Mouse (Mus musculus) MEL (cell line): ENCODE measurements around the gene Metrn. TPM values are rescaled to one million over a fixed set of nuclear protein-coding genes. Genes with fewer than 3 reads are reported as not detected.

Source experiments
- DNase-seq: peaks from one replicate; pipeline ENCODE4 v3.0.0; 2011; ENCODE audit warnings: low read depth, low spot score
- H3K27ac ChIP-seq: 2 replicates; pipeline ENCODE4 v1.5.1; 2012; ENCODE audit warnings: low read depth, mild to moderate bottlenecking, control low read depth, low read length, moderate library complexity; ENCODE audit not compliant: control insufficient read depth
- H3K27me3 ChIP-seq, 2 experiments: fragments of 150-350 bp in 1 of 2; sonication (generic) in 1 of 2; 2 replicates each; pipeline ENCODE4 v1.6.1; 2012; ENCODE audit warnings: low read length in 2 of 2, mild to moderate bottlenecking in 2 of 2, improper control_type of control experiment in 1 of 2, moderate library complexity in 1 of 2; ENCODE audit not compliant: insufficient read depth in 2 of 2, control insufficient read depth in 1 of 2
- H3K36me3 ChIP-seq, 2 experiments: 2 replicates each; pipeline ENCODE4 v1.6.1; 2012 to 2014; ENCODE audit warnings: low read length in 2 of 2, improper control_type of control experiment in 1 of 2, inconsistent platforms in 1 of 2, mild to moderate bottlenecking in 1 of 2; ENCODE audit not compliant: insufficient read depth in 2 of 2, control insufficient read depth in 1 of 2
- H3K4me1 ChIP-seq, 2 experiments: fragments of 150-350 bp in 1 of 2; sonication (generic) in 1 of 2; 2 replicates each; pipeline ENCODE4 v1.6.1; 2012; ENCODE audit warnings: low read length in 2 of 2, improper control_type of control experiment in 1 of 2, mild to moderate bottlenecking in 1 of 2; ENCODE audit not compliant: insufficient read depth in 2 of 2, control insufficient read depth in 1 of 2
- H3K4me3 ChIP-seq, 2 experiments: fragments of 150-350 bp in 1 of 2; sonication (generic) in 1 of 2; 2 replicates each; pipeline ENCODE4 v1.5.1; 2012; ENCODE audit warnings: low read depth in 2 of 2, low read length in 2 of 2, mild to moderate bottlenecking in 2 of 2, moderate library complexity in 2 of 2, control low read depth in 1 of 2, improper control_type of control experiment in 1 of 2; ENCODE audit not compliant: control insufficient read depth in 1 of 2, insufficient read depth in 1 of 2
- H3K79me2 ChIP-seq: 2 replicates; pipeline ENCODE4 v1.6.1; 2012; ENCODE audit warnings: mild to moderate bottlenecking, low read length, moderate library complexity; ENCODE audit not compliant: control insufficient read depth, poor library complexity, insufficient read depth
- H3K9ac ChIP-seq: 2 replicates; pipeline ENCODE4 v1.6.1; 2012; ENCODE audit warnings: low read depth, mild to moderate bottlenecking, control low read depth, low read length, moderate library complexity; ENCODE audit not compliant: control insufficient read depth, poor library complexity, severe bottlenecking
- H3K9me3 ChIP-seq: fragments of 150-350 bp; sonication (generic); replicated peaks from 2 replicates; pipeline ENCODE4 v1.6.1; 2012; ENCODE audit warnings: mild to moderate bottlenecking, low read length, improper control_type of control experiment, moderate library complexity; ENCODE audit not compliant: insufficient read depth
- CHD1 ChIP-seq: IDR thresholded peaks from 2 replicates; pipeline ENCODE4 v1.6.1; 2012; ENCODE audit warnings: low read depth, mild to moderate bottlenecking, inconsistent platforms, low read length, improper control_type of control experiment
- CTCF ChIP-seq, 3 experiments: IDR thresholded peaks in 2 of 3; conservative IDR thresholded peaks in 1 of 3; 2 replicates each; pipeline ENCODE4 v1.5.1; 2011 to 2012; ENCODE audit warnings: low read length in 3 of 3, low read depth in 2 of 3, mild to moderate bottlenecking in 2 of 3, improper control_type of control experiment in 1 of 3, inconsistent platforms in 1 of 3, mixed read lengths in 1 of 3, moderate library complexity in 1 of 3; ENCODE audit not compliant: control insufficient read depth in 1 of 3, insufficient read depth in 1 of 3, poor library complexity in 1 of 3, severe bottlenecking in 1 of 3
- E2F4 ChIP-seq: IDR thresholded peaks from 2 replicates; pipeline ENCODE4 v1.6.1; 2011; ENCODE audit warnings: low read depth, low read length, improper control_type of control experiment, borderline replicate concordance
- ELF1 ChIP-seq: IDR thresholded peaks from 2 replicates; pipeline ENCODE4 v1.6.1; 2014; ENCODE audit warnings: low read depth, mild to moderate bottlenecking, inconsistent platforms, low read length, improper control_type of control experiment, moderate library complexity
- GABPA ChIP-seq: IDR thresholded peaks from 2 replicates; pipeline ENCODE4 v1.6.1; 2012; ENCODE audit warnings: low read depth, mild to moderate bottlenecking, inconsistent platforms, low read length, improper control_type of control experiment, moderate library complexity
- GATA1 ChIP-seq: IDR thresholded peaks from 2 replicates; pipeline ENCODE4 v1.6.1; 2011; ENCODE audit warnings: low read depth, low read length, improper control_type of control experiment
- JUND ChIP-seq: IDR thresholded peaks from 2 replicates; pipeline ENCODE4 v1.6.1; 2011; ENCODE audit warnings: low read depth, mild to moderate bottlenecking, improper control_type of control experiment, low read length
- MAFK ChIP-seq: IDR thresholded peaks from 2 replicates; pipeline ENCODE4 v1.6.1; 2011; ENCODE audit warnings: low read depth, mild to moderate bottlenecking, low read length, improper control_type of control experiment, borderline replicate concordance
- MAZ ChIP-seq: IDR thresholded peaks from 2 replicates; pipeline ENCODE4 v1.6.1; 2012; ENCODE audit warnings: low read depth, mild to moderate bottlenecking, inconsistent platforms, low read length, improper control_type of control experiment
- MYB ChIP-seq: IDR thresholded peaks from 2 replicates; pipeline ENCODE4 v1.6.1; 2011; ENCODE audit warnings: mild to moderate bottlenecking, low read depth, low read length, improper control_type of control experiment
- NRF1 ChIP-seq: IDR thresholded peaks from 2 replicates; pipeline ENCODE4 v1.6.1; 2014; ENCODE audit warnings: low read depth, mild to moderate bottlenecking, inconsistent platforms, low read length, improper control_type of control experiment, moderate library complexity; ENCODE audit not compliant: poor library complexity, insufficient read depth, severe bottlenecking
- POLR2A ChIP-seq, 2 experiments: IDR thresholded peaks; 2 replicates each; pipeline ENCODE4 v1.6.1; 2011 to 2012; ENCODE audit warnings: low read length in 2 of 2, mild to moderate bottlenecking in 2 of 2, control low read depth in 1 of 2, improper control_type of control experiment in 1 of 2, low read depth in 1 of 2, moderate library complexity in 1 of 2; ENCODE audit not compliant: control insufficient read depth in 1 of 2, insufficient read depth in 1 of 2, poor library complexity in 1 of 2
- POLR2AphosphoS2 ChIP-seq: IDR thresholded peaks from 2 replicates; pipeline ENCODE4 v1.6.1; 2011; ENCODE audit warnings: low read length, improper control_type of control experiment
- RAD21 ChIP-seq: IDR thresholded peaks from 2 replicates; pipeline ENCODE4 v1.6.1; 2011; ENCODE audit warnings: mild to moderate bottlenecking, low read depth, low read length, improper control_type of control experiment
- RCOR1 ChIP-seq: IDR thresholded peaks from 2 replicates; pipeline ENCODE4 v1.6.1; 2012; ENCODE audit warnings: low read depth, mild to moderate bottlenecking, inconsistent platforms, low read length, improper control_type of control experiment
- TAL1 ChIP-seq: IDR thresholded peaks from 2 replicates; pipeline ENCODE4 v1.6.1; 2012; ENCODE audit warnings: mild to moderate bottlenecking, inconsistent platforms, low read length, moderate library complexity, mixed read lengths
- TBP ChIP-seq: IDR thresholded peaks from 2 replicates; pipeline ENCODE4 v1.8.0; 2011; ENCODE audit warnings: low read depth, low read length, improper control_type of control experiment
- TCF12 ChIP-seq: IDR thresholded peaks from 2 replicates; pipeline ENCODE4 v1.6.1; 2014; ENCODE audit warnings: low read depth, mild to moderate bottlenecking, inconsistent platforms, low read length, improper control_type of control experiment, moderate library complexity
- UBTF ChIP-seq: IDR thresholded peaks from 2 replicates; pipeline ENCODE4 v1.6.1; 2012; ENCODE audit warnings: low read depth, mild to moderate bottlenecking, inconsistent platforms, low read length, improper control_type of control experiment, moderate library complexity, borderline replicate concordance; ENCODE audit not compliant: insufficient read depth
- USF2 ChIP-seq, 2 experiments: IDR thresholded peaks; 2 replicates each; pipeline ENCODE4 v1.6.1; 2011 to 2012; ENCODE audit warnings: improper control_type of control experiment in 2 of 2, low read length in 2 of 2, borderline replicate concordance in 1 of 2, inconsistent platforms in 1 of 2, low read depth in 1 of 2, mild to moderate bottlenecking in 1 of 2; ENCODE audit not compliant: insufficient read depth in 1 of 2
- ZKSCAN1 ChIP-seq: IDR thresholded peaks from 2 replicates; pipeline ENCODE4 v1.6.1; 2012; ENCODE audit warnings: low read depth, mild to moderate bottlenecking, inconsistent platforms, low read length, improper control_type of control experiment, moderate library complexity
- ZMIZ1 ChIP-seq: IDR thresholded peaks from 2 replicates; pipeline ENCODE4 v1.6.1; 2012; ENCODE audit warnings: low read depth, mild to moderate bottlenecking, inconsistent platforms, low read length, improper control_type of control experiment, moderate library complexity
- polyA plus RNA-seq, 2 experiments: library from polyadenylated mRNA; stranded (reverse) in 1 of 2; unstranded in 1 of 2; fragments of >175 nt in 1 of 2; fragments of >200 nt in 1 of 2; gene quantifications; 2 replicates each; pipeline versions ENCODE4 v1.2.1 to v1.2.4; 2012; ENCODE audit warnings: low replicate concordance in 2 of 2, low read depth in 1 of 2; ENCODE audit not compliant: insufficient read length in 2 of 2, insufficient read depth in 1 of 2, missing spikeins in 1 of 2
- total RNA-seq: library from RNA; depleted of rRNA; stranded (reverse); fragments of 300-350 nt; gene quantifications from 2 replicates; pipeline ENCODE4 v1.2.3, GENCODE M21; 2012

Metrn gene
- total and polyA plus RNA-seq, 3 experiments = 95.7 to 116 TPM; not detected in 1

GRCm38 (mm10) chr17:25781339-25781738 is 15.6 kb downstream of the Metrn start:
- H3K27ac ChIP-seq = no peak overlapping the region
- DNase-seq = no peak
- H3K4me1 ChIP-seq = no peaks in the 10 kb centered on the region
- H3K4me3 ChIP-seq = no peak overlapping the region
- peaks cover 0 to 2% of the 10 kb centered on the region in 2 experiments; a peak in 2 of 4 replicates for H3K36me3 ChIP-seq
- H3K27me3 ChIP-seq = no peaks in the 10 kb centered on the region
- no peak overlapping the region for H3K9ac ChIP-seq
- TF ChIP-seq POLR2AphosphoS2 (no peak), ELF1 (0 out of 2 replicates have a peak, but pooled peaks have one; percentile 4)
- H3K79me2 ChIP-seq = no peaks in the 10 kb centered on the region
- H3K9me3 ChIP-seq = no peaks in the 10 kb centered on the region

- H3K4me3 ChIP-seq = no peak overlapping the region
- H3K9ac ChIP-seq = no peak overlapping the region
- TF ChIP-seq GABPA (no peak), E2F4 (no peak), NRF1 (no peak), JUND (no peak), CHD1 (no peak), POLR2A (IDR thresholded peaks at IDR 0.05; ENCODE audit: control insufficient read depth in 1 of 2, insufficient read depth in 1 of 2, low read depth in 1 of 2, low read length in 2 of 2, poor library complexity in 1 of 2) (no peak), MAFK (no peak), ZMIZ1 (no peak), MAZ (no peak), TBP (no peak), ZKSCAN1 (no peak), TAL1 (no peak), RCOR1 (no peak), GATA1 (no peak), MYB (no peak), UBTF (no peak), CTCF (IDR thresholded peaks at IDR 0.05 in 2 of 3, conservative IDR thresholded peaks at IDR 0.05 in 1 of 3; ENCODE audit: control insufficient read depth in 1 of 3, insufficient read depth in 1 of 3, low read depth in 2 of 3, low read length in 3 of 3, poor library complexity in 1 of 3, severe bottlenecking in 1 of 3) (no peak), RAD21 (no peak), TCF12 (no peak), USF2 (IDR thresholded peaks at IDR 0.05; ENCODE audit: borderline replicate concordance in 1 of 2, insufficient read depth in 1 of 2, low read depth in 1 of 2, low read length in 2 of 2) (no peak)
- DNase-seq = no peak
- no peaks in the 10 kb centered on the region for H3K27me3 ChIP-seq
- H3K9me3 ChIP-seq = no peaks in the 10 kb centered on the region
- H3K79me2 ChIP-seq = peaks cover 8% of the 10 kb centered on the region
- peaks cover 0 to 10% of the 10 kb centered on the region in 2 experiments; a peak in 3 of 4 replicates for H3K4me1 ChIP-seq
- H3K27ac ChIP-seq = no peak overlapping the region
- H3K36me3 ChIP-seq = peaks cover 0 to 2% of the 10 kb centered on the region in 2 experiments; a peak in 2 of 4 replicates
Observed at GRCm38 (mm10) chr17:25777948-25778347, 19.0 kb downstream of the Metrn start.
